Comparison of ENCODE assay signal across 8 mouse cellular contexts in the genomic region with DNA sequence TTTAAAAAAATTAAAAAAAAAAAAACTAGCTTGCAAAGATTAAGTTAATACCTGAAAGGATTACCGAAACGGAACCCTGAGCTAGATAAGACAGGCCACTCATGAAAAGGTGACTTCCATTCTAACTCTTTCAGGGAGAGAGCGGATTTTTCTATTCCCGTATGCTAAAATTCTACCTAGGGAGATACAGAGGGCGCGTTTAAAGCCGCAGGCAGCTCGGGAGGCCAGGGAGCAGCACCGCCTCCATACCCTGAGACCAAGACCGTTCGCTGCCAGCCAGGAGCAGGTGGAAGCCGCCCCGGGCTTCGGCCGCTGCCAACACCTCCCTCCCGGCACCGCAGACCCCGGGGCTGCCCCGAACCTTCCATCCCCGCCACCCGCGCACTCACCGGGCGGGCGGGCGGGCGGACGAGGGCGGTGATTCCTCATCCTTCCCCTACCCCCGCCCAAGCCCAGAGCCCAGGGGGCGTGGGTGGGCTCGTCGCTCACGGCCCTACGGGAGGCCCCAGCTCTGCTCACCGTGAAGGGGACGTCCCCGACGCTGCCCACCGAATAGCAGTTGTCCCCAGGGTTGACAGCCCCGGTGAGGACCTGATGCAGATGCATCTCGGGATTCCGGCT. TPM values are rescaled to one million over a fixed set of nuclear protein-coding genes. Genes with fewer than 3 reads are reported as not detected.
DNase-seq lines count a peak whose midpoint lies in the region; ATAC-seq lines count a peak whose summit lies in the region.

No protein-coding gene starts in this region.

- under 1% methylated on average over 43 of the region's 43 CpGs for WGBS in embryonic facial prominence, embryonic 10.5 days
- WGBS in heart, embryonic 15.5 days = under 1% methylated on average over 38 of the region's 43 CpGs
- under 1% methylated on average over 43 of the region's 43 CpGs for WGBS in stomach, embryonic 16.5 days

- peak overlapping the region; percentile 95 for H3K4me2 ChIP-seq in heart, embryonic 15.5 days
- H3K4me2 ChIP-seq in stomach, embryonic 16.5 days (ENCODE audit: low read depth, low read length) = peak overlapping the region; percentile 99

- H3K9ac ChIP-seq in heart, embryonic 15.5 days = peak overlapping the region; percentile 78
- peak overlapping the region; percentile 81 for H3K9ac ChIP-seq in stomach, embryonic 16.5 days (ENCODE audit: low read length)

- H3K4me1 ChIP-seq in embryonic facial prominence, embryonic 10.5 days = peaks cover 22% of the 10 kb centered on the region
- H3K4me1 ChIP-seq in heart, embryonic 15.5 days (replicated peaks) = peaks cover 6% of the 10 kb centered on the region
- 0 out of 2 replicates have a peak, but pooled peaks cover 3% of the 10 kb centered on the region for H3K4me1 ChIP-seq in stomach, embryonic 16.5 days (ENCODE audit: control insufficient read depth, insufficient read depth, low read length)

- H3K4me3 ChIP-seq in embryonic facial prominence, embryonic 10.5 days = peak overlapping the region; percentile 89
- peak overlapping the region; percentile 88 for H3K4me3 ChIP-seq in heart, embryonic 15.5 days
- peak overlapping the region; percentile 73 for H3K4me3 ChIP-seq in stomach, embryonic 16.5 days (replicated peaks; ENCODE audit: low read length)

- no peaks in the 10 kb centered on the region for H3K9me3 ChIP-seq in embryonic facial prominence, embryonic 10.5 days
- H3K9me3 ChIP-seq in heart, embryonic 15.5 days (replicated peaks) = no peaks in the 10 kb centered on the region
- no peaks in the 10 kb centered on the region for H3K9me3 ChIP-seq in stomach, embryonic 16.5 days (replicated peaks; ENCODE audit: control insufficient read depth, low read length)

- peak; percentile 15; the same call in 1 of the 2 replicates for ATAC-seq in heart, embryonic 15.5 days (replicated peaks; ENCODE audit: insufficient number of reproducible peaks, insufficient read depth, low FRiP score, low read depth)
- peak; percentile 39; the same call in 1 of the 2 replicates for ATAC-seq in stomach, embryonic 16.5 days (ENCODE audit: insufficient read depth, low FRiP score)

- H3K27me3 ChIP-seq in embryonic facial prominence, embryonic 10.5 days (replicated peaks; ENCODE audit: low read depth, poor library complexity, severe bottlenecking) = peaks cover 18% of the 10 kb centered on the region
- H3K27me3 ChIP-seq in heart, embryonic 15.5 days = peaks cover 8% of the 10 kb centered on the region; the same call in 1 of the 2 replicates
- H3K27me3 ChIP-seq in stomach, embryonic 16.5 days (ENCODE audit: control insufficient read depth, insufficient read depth, low read length) = 0 out of 2 replicates have a peak, but pooled peaks cover 3% of the 10 kb centered on the region

- H3K36me3 ChIP-seq in embryonic facial prominence, embryonic 10.5 days (replicated peaks) = no peaks in the 10 kb centered on the region
- no peaks in the 10 kb centered on the region for H3K36me3 ChIP-seq in heart, embryonic 15.5 days
- H3K36me3 ChIP-seq in stomach, embryonic 16.5 days (ENCODE audit: control insufficient read depth, insufficient read depth, low read length) = no peaks in the 10 kb centered on the region

- peak; percentile 29 to 45 for DNase-seq in layer of hippocampus, adult 18-20 months (ENCODE audit: low spot score in 2 of 2)
- DNase-seq in layer of hippocampus, adult 9-10 months (ENCODE audit: low spot score) = no peak
- peak; percentile 51 for DNase-seq in R1 (ENCODE audit: low read depth, low spot score)
- no peak for DNase-seq in embryonic facial prominence, embryonic 10.5 days (ENCODE audit: low spot score)
- peak; percentile 58 to 77 for DNase-seq in kidney, postnatal 25 days
- DNase-seq in lung, postnatal 36 days = peak; percentile 30

- peak overlapping the region; percentile 84 for H3K27ac ChIP-seq in embryonic facial prominence, embryonic 10.5 days (replicated peaks)
- H3K27ac ChIP-seq in heart, embryonic 15.5 days = peak overlapping the region; percentile 80
- H3K27ac ChIP-seq in stomach, embryonic 16.5 days (ENCODE audit: low read length) = no peak overlapping the region; the same call in 1 of the 2 replicates

RNA-seq across cellular contexts. Expression of a gene that starts 0.5 kb away (rescaled TPM):
- 100 to 1,000 TPM; 192 to 201 TPM for total RNA-seq in layer of hippocampus, adult 18-20 months (2021)
- polyA plus RNA-seq in embryonic facial prominence, embryonic 10.5 days (2016; fragmentation: Nextera tagmentation; extraction: Ambion mirVana) = 6.1 and 6.4 TPM in 2 replicates
- polyA plus RNA-seq in heart, embryonic 15.5 days (2015; fragmentation: Nextera tagmentation; extraction: Ambion mirVana) = 7.2 and 7.5 TPM in 2 replicates
- 3.6 and 4.0 TPM in 2 replicates for polyA plus RNA-seq in stomach, embryonic 16.5 days (2015; fragmentation: Nextera tagmentation; extraction: Ambion mirVana)

RNA-seq across cellular contexts. Expression of a gene that starts 37.8 kb away (rescaled TPM):
- total RNA-seq in layer of hippocampus, adult 18-20 months (2021) = under 1 TPM in 1 of 2 experiments, not detected in 1; 0.10 TPM
- polyA plus RNA-seq in embryonic facial prominence, embryonic 10.5 days (2016; fragmentation: Nextera tagmentation; extraction: Ambion mirVana) = not detected in 2 replicates
- not detected in 2 replicates for polyA plus RNA-seq in heart, embryonic 15.5 days (2015; fragmentation: Nextera tagmentation; extraction: Ambion mirVana)
- polyA plus RNA-seq in stomach, embryonic 16.5 days (2015; fragmentation: Nextera tagmentation; extraction: Ambion mirVana) = not detected in 2 replicates

RNA-seq across cellular contexts. Expression of a gene that starts 59.1 kb away (rescaled TPM):
- 10 to 100 TPM; 23.8 to 24.7 TPM for total RNA-seq in layer of hippocampus, adult 18-20 months (2021)
- polyA plus RNA-seq in embryonic facial prominence, embryonic 10.5 days (2016; fragmentation: Nextera tagmentation; extraction: Ambion mirVana) = 9.9 TPM in 2 replicates
- polyA plus RNA-seq in heart, embryonic 15.5 days (2015; fragmentation: Nextera tagmentation; extraction: Ambion mirVana) = 5.3 and 5.6 TPM in 2 replicates
- 7.5 and 8.5 TPM in 2 replicates for polyA plus RNA-seq in stomach, embryonic 16.5 days (2015; fragmentation: Nextera tagmentation; extraction: Ambion mirVana)

Comparison
In these comparisons a context has a peak if more than half of its experiments do, and no peak if none do; other contexts are left out.
1. DNase-seq: peak in layer of hippocampus, adult 18-20 months (2 of 2), R1 (single experiment), kidney, postnatal 25 days (2 of 2) and lung, postnatal 36 days (single experiment); none in layer of hippocampus, adult 9-10 months (single experiment) and embryonic facial prominence, embryonic 10.5 days (single experiment).
2. Peak in every context shown above with its lines, with median percentiles within 50 percentile points of each other: H3K4me3 ChIP-seq.